Mouse (Mus musculus) urinary bladder, postnatal 4 days (tissue): ENCODE data around the gene Hist1h4b.
"Not testable (repeated sequence)": the region's sequence is repeated elsewhere in the genome, so short reads cannot be mapped to it uniquely, and the experiment has no call there.

Experiments
- DNase-seq, 2 experiments: peaks; one replicate each; pipeline ENCODE4 v3.0.0; 2021 to 2022; ENCODE audit warnings: low spot score in 2 of 2

Hist1h4b gene

DNA sequence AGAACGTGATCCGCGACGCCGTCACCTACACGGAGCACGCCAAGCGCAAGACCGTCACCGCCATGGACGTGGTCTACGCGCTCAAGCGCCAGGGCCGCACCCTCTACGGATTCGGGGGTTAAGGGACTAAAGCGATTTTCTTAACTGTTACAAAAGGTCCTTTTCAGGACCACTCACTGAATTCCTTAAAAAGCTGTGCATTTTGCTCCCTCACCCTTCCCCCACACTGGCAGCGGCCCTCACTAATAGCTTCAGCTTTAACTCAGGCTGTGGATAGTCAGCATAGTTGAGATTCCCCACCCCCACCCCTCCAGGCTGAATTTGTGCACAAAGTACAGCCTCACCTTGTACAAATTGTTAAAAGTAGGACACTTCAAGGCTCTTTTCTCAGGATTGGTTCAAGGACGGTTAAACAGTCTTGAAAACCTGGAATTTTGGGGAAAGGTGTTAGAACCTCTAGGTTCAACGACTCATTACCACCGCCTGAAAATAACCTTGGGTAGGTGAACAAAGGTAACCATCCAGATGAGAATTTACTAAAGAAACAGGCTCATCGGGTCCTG is 479 bp downstream of the Hist1h4b start:
- DNase-seq: no peak

DNA sequence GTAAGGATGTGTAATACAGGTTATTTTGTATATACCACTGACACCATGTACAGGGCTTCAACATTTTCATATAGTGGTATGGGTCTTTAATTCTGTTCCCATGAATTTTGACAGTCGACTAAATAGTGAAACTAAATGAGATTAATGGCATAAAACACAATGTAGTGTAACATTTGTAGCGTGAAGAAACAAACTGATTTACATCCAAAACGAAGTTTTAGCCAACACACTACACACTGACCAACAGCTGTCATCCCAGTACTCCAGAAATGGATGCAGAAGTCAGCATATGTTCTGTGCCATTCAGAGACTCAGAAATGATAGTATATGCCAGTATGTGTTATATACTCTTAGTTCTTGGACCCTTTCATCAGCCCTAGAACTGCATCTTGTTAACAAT is 1.1 kb downstream of the Hist1h4b start:
- DNase-seq: no peak

- no peak for DNase-seq
Observed at GRCm38 (mm10) chr13:23759251-23759771, 2.5 kb downstream of the Hist1h4b start.

DNA sequence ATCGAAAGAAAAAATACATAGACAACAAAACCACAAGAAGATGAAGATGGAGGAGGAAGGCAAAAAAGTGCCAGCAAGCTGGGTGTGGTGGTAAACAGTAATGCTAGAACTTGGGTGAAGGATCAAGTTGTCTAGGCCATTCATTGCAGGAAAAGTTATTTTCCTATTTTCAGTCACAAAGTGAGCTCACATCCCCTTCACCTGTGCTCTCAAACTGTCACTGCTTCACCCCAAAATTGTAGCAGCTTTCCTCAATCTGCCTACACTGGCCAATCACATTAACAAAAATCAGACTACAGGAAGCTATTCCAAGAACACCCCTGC is 3.1 kb downstream of the Hist1h4b start:
- no peak for DNase-seq

GRCm38 (mm10) chr13:23760240-23760971 is 3.6 kb downstream of the Hist1h4b start:
- DNase-seq: no peak

GRCm38 (mm10) chr13:23760972-23761864 is 4.4 kb downstream of the Hist1h4b start, which contains the start of gene Hist1h4a:
Hist1h4a (minus strand) TSS chr13:23761230.
- DNase-seq: peak; percentile 98 to 99

DNA sequence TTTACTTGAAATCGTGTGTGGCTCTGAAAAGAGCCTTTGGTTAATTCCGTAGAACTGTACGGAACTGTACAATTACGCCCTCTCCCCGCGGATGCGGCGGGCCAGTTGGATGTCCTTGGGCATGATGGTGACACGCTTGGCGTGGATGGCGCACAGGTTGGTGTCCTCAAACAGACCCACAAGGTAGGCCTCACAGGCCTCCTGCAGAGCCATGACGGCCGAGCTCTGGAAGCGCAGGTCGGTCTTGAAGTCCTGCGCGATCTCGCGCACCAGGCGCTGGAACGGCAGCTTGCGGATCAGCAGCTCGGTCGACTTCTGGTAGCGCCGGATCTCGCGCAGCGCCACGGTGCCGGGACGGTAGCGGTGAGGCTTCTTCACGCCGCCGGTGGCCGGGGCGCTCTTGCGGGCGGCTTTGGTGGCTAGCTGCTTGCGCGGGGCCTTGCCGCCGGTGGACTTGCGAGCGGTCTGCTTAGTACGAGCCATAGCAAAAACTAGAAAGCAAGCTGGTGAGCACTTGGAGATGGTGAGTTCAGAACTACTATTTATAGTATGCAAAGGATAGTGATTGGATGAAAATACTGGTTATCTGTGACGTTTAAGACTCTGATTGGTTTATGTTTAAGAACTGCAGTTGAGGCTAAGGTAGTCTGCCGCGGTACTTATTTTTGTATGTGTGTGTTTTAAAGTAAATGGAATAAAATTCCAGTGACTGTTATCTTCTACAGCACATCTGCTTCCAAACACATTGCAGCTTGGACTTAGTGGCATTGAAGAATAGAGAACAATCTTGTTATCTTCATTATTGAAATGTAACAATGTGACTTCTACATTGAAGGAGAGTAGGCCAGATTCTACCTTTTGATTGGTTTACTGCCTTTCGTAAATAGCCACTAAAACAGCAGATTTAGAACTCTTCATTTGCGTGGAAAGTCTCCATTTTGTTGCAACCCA is 5.3 kb downstream of the Hist1h4b start, which contains the start of gene Hist1h3a:
Gene Hist1h3a, minus strand, starts transcription at position 516 of the 951 bp plus-strand sequence.
- peak in 1 of 2 experiments; percentile 35 for DNase-seq

DNA sequence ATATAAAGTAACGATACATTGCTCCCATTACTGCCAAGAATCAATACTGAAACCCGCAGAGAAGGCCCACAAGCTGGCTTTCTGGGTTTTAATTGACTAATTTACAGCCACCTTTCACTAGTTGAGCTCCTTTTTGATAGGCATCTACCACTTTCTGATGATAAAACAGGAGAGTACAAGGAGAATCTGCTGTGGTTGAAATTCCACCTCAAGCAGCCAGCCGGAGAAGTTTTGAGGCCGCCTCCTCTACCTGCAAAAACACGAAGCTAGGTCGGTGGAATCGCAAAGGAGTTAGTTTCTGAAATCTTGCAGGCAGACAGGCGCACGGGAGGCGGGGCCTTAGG is 6.4 kb downstream of the Hist1h4b start:
- DNase-seq: no peak

GRCm38 (mm10) chr13:23763586-23764323 is 6.9 kb downstream of the Hist1h4b start, which contains the start of gene Hist1h1a:
Hist1h1a (plus strand) TSS chr13:23763666.
- peak; percentile 80 to 81 for DNase-seq

- no peak for DNase-seq
Observed at GRCm38 (mm10) chr13:23764324-23765171, 7.7 kb downstream of the Hist1h4b start.

GRCm38 (mm10) chr13:23765172-23765513 is 8.3 kb downstream of the Hist1h4b start:
- DNase-seq: no peak

- DNase-seq: no peak
Observed at GRCm38 (mm10) chr13:23766772-23767171, 10.0 kb downstream of the Hist1h4b start.

DNA sequence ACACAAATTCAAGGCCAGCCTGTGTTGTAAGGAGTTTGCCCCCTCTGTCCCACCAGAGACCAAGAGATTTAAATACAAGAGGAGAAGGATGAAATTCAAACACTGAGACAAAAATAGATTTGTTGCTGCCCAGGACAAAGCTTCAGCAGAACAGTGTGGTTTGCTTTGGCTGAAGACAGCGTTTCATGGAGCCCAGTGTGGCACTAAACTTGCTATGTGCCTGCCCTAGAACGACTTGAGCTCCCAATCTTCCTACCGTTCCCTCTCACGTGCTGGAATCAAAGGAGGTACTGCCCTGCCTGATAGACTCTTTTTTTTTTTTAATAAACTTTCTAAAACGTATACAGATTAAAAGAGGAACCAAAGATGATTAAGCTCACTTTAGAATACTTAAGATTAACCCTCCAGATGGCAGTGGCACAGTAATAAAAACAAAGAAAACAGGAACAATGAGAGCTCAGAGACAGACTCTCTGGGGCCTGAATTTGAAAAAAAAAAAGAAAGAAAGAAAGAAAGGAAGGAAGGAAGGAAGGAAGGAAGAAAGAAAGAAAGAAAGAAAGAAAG is 12.1 kb downstream of the Hist1h4b start:
- no peak for DNase-seq

DNA sequence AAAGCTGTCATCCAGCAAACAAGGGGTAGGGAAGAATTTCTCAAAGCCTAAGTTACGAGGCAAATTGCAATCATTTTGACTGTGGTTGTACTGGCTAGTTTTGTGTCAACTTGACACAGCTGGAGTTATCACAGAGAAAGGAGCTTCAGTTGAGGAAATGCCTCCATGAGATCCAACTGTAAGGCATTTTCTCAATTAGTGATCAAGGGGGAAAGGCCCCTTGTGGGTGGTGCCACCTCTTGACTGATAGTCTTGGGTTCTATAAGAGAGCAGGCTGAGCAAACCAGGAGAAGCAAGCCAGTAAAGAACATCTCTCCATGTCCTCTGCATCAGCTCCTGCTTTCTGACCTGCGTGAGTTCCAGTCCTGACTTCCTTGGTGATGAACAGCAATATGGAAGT is 12.8 kb downstream of the Hist1h4b start, which contains the start of gene Trim38:
Gene Trim38, plus strand, starts transcription at position 301 of the 400 bp plus-strand sequence.
- DNase-seq: not testable (repeated sequence)

GRCm38 (mm10) chr13:23772561-23773313 is 15.9 kb downstream of the Hist1h4b start:
- peak in 1 of 2 experiments; percentile 28 for DNase-seq

DNA sequence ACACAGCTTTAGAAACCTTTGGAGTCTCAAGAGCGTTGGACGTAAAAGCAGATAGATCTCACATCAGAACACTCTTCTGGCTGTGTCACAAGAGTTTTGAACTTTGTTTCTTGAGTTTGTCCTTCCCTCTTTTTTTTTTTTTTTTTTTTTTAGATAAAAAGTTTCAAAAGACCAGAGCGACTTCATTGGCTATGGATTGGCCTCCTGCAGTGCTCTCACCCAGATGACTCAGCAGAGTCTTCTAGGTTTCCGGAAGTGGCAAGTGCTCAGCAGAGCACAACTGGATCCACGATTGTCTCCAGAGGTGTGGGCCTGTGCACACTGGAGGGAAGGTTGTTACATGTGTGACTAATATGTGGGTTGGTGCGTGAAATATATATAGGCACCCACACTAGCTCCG is 21.5 kb downstream of the Hist1h4b start:
- no peak for DNase-seq

DNA sequence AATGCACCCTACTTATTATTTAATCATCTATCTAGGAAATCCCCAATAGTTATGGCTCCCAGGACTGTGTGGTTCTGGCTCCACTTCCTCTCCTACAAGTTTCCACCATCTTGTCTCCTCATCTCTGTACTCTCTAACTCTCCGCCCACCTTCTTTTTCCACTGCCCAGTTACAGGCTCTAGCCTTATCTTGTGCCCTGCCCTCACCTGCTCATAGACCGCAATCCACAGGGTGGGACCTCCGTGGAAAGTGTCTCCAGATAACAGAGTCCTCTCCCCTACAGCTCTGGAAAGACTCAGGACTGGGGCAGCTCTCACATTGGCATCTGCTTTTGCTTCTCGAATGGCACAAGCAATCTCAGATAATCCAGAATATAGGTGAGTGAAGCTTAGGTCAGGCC is 22.2 kb downstream of the Hist1h4b start:
- DNase-seq: no peak

DNA sequence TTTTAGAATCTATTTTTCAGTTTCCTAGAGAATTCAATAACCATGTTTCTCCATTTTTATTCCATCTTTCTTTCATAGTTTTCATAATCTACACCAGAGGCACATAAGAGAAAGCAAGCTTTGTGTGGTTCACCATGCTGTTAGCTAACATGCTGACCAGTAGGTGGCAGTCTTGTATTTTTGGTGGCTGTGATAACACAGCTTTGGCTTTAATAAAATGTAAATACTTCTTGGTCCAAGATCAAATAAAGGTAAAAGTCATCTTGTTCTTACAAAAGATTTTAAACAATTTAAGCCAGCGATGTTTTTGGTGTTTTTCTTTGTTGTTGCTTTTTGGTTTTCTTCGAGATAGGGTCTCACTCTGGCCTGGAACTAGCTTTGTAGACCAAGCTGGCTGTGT is 35.7 kb downstream of the Hist1h4b start:
- no peak for DNase-seq
